Mouse (Mus musculus) lung, postnatal 0 days (tissue): Measurements from ENCODE around the gene Cadm4.

Source experiments
- CTCF ChIP-seq: IDR thresholded peaks from 2 replicates; pipeline ENCODE4 v1.5.1; 2016; ENCODE audit warnings: antibody characterized with exemption, mild to moderate bottlenecking
- EP300 ChIP-seq: IDR thresholded peaks from 2 replicates; pipeline ENCODE4 v1.6.1; 2016; ENCODE audit warnings: antibody characterized with exemption, mild to moderate bottlenecking, control low read depth

DNA sequence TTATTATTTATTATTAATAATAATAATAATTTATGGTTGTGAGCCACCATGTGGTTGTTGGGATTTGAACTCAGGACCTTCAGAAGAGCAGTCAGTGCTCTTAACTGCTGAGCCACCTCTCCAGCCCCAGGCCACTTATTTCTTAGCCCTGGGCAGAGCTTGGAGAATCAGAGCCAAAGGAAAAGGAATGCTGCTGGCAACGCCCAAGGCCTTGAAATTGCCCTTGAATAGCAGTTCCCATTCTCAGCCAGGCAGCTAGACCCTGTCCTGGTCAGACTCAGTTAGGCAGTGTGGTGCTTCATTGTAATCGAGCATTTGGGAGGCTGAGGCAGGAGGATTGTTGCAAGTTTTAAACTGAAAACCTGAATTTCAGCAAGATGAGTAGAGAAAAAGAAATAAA is 27.6 kb upstream of the Cadm4 start:
- no peak for TF ChIP-seq CTCF
- TF ChIP-seq EP300: no peak
